Mouse (Mus musculus) CH12.LX (cell line): Measurements from ENCODE around the gene M6pr. TPM values are rescaled to one million over a fixed set of nuclear protein-coding genes. Genes with fewer than 3 reads are reported as not detected.

Source experiments
- DNase-seq: peaks from one replicate; pipeline ENCODE4 v3.0.0-alpha.2; 2013; ENCODE audit errors: extremely low read depth
- H3K27ac ChIP-seq: 2 replicates; pipeline ENCODE4 v1.5.1; 2012; ENCODE audit warnings: low read depth, mild to moderate bottlenecking, control low read depth, moderate library complexity; ENCODE audit not compliant: insufficient read depth
- H3K27me3 ChIP-seq: replicated peaks from 2 replicates; pipeline ENCODE3; 2012; ENCODE audit warnings: inconsistent platforms
- H3K36me3 ChIP-seq, 2 experiments: replicated peaks in 1 of 2; 2 replicates each; pipeline versions ENCODE3 to v1.6.1; 2012; ENCODE audit warnings: inconsistent platforms in 1 of 2, low read length in 1 of 2, mild to moderate bottlenecking in 1 of 2, mixed read lengths in 1 of 2, moderate library complexity in 1 of 2; ENCODE audit not compliant: control insufficient read depth in 1 of 2, insufficient read depth in 1 of 2
- H3K4me1 ChIP-seq, 2 experiments: 2 replicates each; pipeline ENCODE4 v1.6.1; 2012; ENCODE audit warnings: inconsistent platforms in 1 of 2, moderate library complexity in 1 of 2; ENCODE audit not compliant: insufficient read depth in 2 of 2, control insufficient read depth in 1 of 2
- H3K4me2 ChIP-seq: 2 replicates; pipeline ENCODE4 v1.6.1; 2012; ENCODE audit warnings: low read depth, mild to moderate bottlenecking, control low read depth; ENCODE audit not compliant: poor library complexity, insufficient read depth, severe bottlenecking
- H3K4me3 ChIP-seq, 3 experiments: fragments of 150-350 bp in 1 of 3; sonication (generic) in 1 of 3; replicated peaks in 1 of 3; 2 replicates each; pipeline versions ENCODE3 to v1.5.1; 2011 to 2012; ENCODE audit warnings: low read depth in 2 of 3, low read length in 2 of 3, mild to moderate bottlenecking in 2 of 3, moderate library complexity in 2 of 3, control low read depth in 1 of 3, improper control_type of control experiment in 1 of 3, inconsistent platforms in 1 of 3, mixed read lengths in 1 of 3; ENCODE audit not compliant: poor library complexity in 1 of 3
- H3K79me2 ChIP-seq: replicated peaks from 2 replicates; pipeline ENCODE4 v1.6.1; 2012; ENCODE audit warnings: mild to moderate bottlenecking, moderate library complexity; ENCODE audit not compliant: control insufficient read depth, poor library complexity, insufficient read depth, severe bottlenecking; ENCODE audit errors: extremely low read depth
- H3K9ac ChIP-seq: 2 replicates; pipeline ENCODE4 v1.6.1; 2012; ENCODE audit warnings: low read depth, mild to moderate bottlenecking, control low read depth, moderate library complexity; ENCODE audit not compliant: insufficient read depth
- H3K9me3 ChIP-seq: replicated peaks from 2 replicates; pipeline ENCODE3; 2012; ENCODE audit warnings: low read length, inconsistent platforms, mixed read lengths
- BHLHE40 ChIP-seq: IDR thresholded peaks from 2 replicates; pipeline ENCODE4 v1.6.1; 2011; ENCODE audit warnings: mild to moderate bottlenecking, low read depth, low read length, improper control_type of control experiment
- E2F4 ChIP-seq: IDR thresholded peaks from 2 replicates; pipeline ENCODE4 v1.6.1; 2011; ENCODE audit warnings: low read depth, low read length, improper control_type of control experiment; ENCODE audit not compliant: insufficient replicate concordance
- ELF1 ChIP-seq: IDR thresholded peaks from 2 replicates; pipeline ENCODE4 v1.6.1; 2014; ENCODE audit warnings: low read depth, mild to moderate bottlenecking, inconsistent platforms, low read length, improper control_type of control experiment
- MEF2A ChIP-seq: IDR thresholded peaks from 2 replicates; pipeline ENCODE4 v1.6.1; 2014; ENCODE audit warnings: low read depth, mild to moderate bottlenecking, inconsistent platforms, low read length, improper control_type of control experiment, borderline replicate concordance
- RAD21 ChIP-seq: IDR thresholded peaks from 2 replicates; pipeline ENCODE4 v1.6.1; 2011; ENCODE audit warnings: low read depth, mild to moderate bottlenecking, low read length, improper control_type of control experiment, moderate library complexity
- USF1 ChIP-seq: IDR thresholded peaks from 2 replicates; pipeline ENCODE4 v1.6.1; 2014; ENCODE audit warnings: low read depth, mild to moderate bottlenecking, inconsistent platforms, low read length, improper control_type of control experiment
- USF2 ChIP-seq: conservative IDR thresholded peaks from 2 replicates; pipeline ENCODE4 v1.6.1; 2011; ENCODE audit warnings: low read depth, low read length, improper control_type of control experiment
- ZKSCAN1 ChIP-seq: IDR thresholded peaks from 2 replicates; pipeline ENCODE4 v1.6.1; 2012; ENCODE audit warnings: low read depth, inconsistent platforms, low read length, improper control_type of control experiment, borderline replicate concordance
- ZMIZ1 ChIP-seq: IDR thresholded peaks from 2 replicates; pipeline ENCODE4 v1.6.1; 2012; ENCODE audit warnings: low read depth, mild to moderate bottlenecking, inconsistent platforms, low read length, improper control_type of control experiment
- ZNF384 ChIP-seq: IDR thresholded peaks from 2 replicates; pipeline ENCODE4 v1.6.1; 2012; ENCODE audit warnings: low read depth, low read length, improper control_type of control experiment, inconsistent platforms
- dilution Hi-C: fragments of 300-500 bp; cut with MboI; formaldehyde crosslinking; loops from 2 replicates; pipeline ENCODE4 v1.14.3; 2020; ENCODE audit warnings: low sequenced_read_pairs; ENCODE audit not compliant: extremely low pct_unique_long_range_greater_than_20kb, extremely low pct_ligation_motif_present
- in situ Hi-C: fragments of 300-500 bp; cut with MboI; formaldehyde crosslinking; loops from 3 replicates; pipeline ENCODE4 v1.14.3; 2019; ENCODE audit warnings: low sequenced_read_pairs, low pct_ligation_motif_present, low pct_unique_long_range_greater_than_20kb, mixed read lengths
- polyA plus RNA-seq: library from polyadenylated mRNA; unstranded; fragments of >175 nt; gene quantifications from 2 replicates; pipeline ENCODE4 v1.2.1, GENCODE M21; 2012; ENCODE audit warnings: low read depth; ENCODE audit not compliant: insufficient read length
- total RNA-seq, 2 experiments: library from RNA; depleted of rRNA; stranded (reverse); fragments of 300-350 nt in 1 of 2; fragments of >200 nt in 1 of 2; gene quantifications; 2 replicates each; pipeline ENCODE4 v1.2.3; 2012 to 2014

Gene M6pr
- total and polyA plus RNA-seq, 3 experiments, result 148 to 291 (median 228) TPM

GRCm38 (mm10) chr6:122282782-122283181 is 25.7 kb upstream of the M6pr start, which contains the start of gene Klrg1:
Gene Klrg1, minus strand, starts transcription at chr6:122282882.
- H3K36me3 ChIP-seq, result no peaks in the 10 kb centered on the region
- no peaks in the 10 kb centered on the region for H3K27me3 ChIP-seq
- TF ChIP-seq USF2, result no peak
- TF ChIP-seq, all 38 proteins: peak for 0
- no peaks in the 10 kb centered on the region for H3K79me2 ChIP-seq
- no peaks in the 10 kb centered on the region for H3K9me3 ChIP-seq
- no peak within 1 kb of the TSS for H3K27ac ChIP-seq
- in situ Hi-C loops, result no loop called here
- peaks cover 4 to 19% of the 10 kb centered on the region in 2 experiments for H3K4me1 ChIP-seq
- H3K4me3 ChIP-seq, result no peak within 1 kb of the TSS
- no peak within 1 kb of the TSS for H3K4me2 ChIP-seq
- dilution Hi-C loops, result no loop called here
- no peak within 1 kb of the TSS for H3K9ac ChIP-seq
- no peak for DNase-seq

DNA sequence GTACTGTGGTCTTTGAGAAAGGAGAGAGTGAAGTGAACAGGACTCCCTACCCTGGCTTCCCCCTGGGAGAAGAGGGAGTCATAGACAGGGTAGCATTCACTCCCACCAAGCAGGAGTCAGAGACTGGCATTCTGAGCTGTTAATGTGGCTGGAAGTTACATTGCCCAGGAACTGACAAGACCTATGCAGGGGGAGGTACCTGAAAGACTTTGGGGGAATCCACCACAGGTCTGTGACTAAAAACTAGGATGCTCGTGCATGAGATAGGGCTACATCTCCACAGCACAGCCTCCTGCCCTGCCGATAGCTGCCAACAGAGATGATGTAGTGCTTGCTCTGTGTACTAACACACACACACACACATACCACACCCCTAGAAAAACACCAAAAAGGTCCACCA is 25.1 kb upstream of the M6pr start:
- Histone ChIP-seq H3K27ac (no peak overlapping the region), H3K4me2 (no peak overlapping the region), H3K79me2 (no peaks in the 10 kb centered on the region), H3K27me3 (no peaks in the 10 kb centered on the region), H3K4me3 (no peak overlapping the region), H3K9me3 (no peaks in the 10 kb centered on the region), H3K4me1 (peaks cover 4 to 25% of the 10 kb centered on the region in 2 experiments), H3K9ac (no peak overlapping the region), H3K36me3 (no peaks in the 10 kb centered on the region)
- DNase-seq, result no peak
- TF ChIP-seq USF1, result no peak
- TF ChIP-seq MEF2A, result no peak
- TF ChIP-seq BHLHE40, result peak; percentile 46; the same call in 1 of the 2 replicates
- TF ChIP-seq E2F4, result no peak
- dilution Hi-C loops, result no loop called here
- in situ Hi-C loops, result no loop called here

- dilution Hi-C loops, result no loop called here
- no peak for DNase-seq
These were observed 24.2 kb upstream of the M6pr start for GRCm38 (mm10) chr6:122284304-122284703.

More at GRCm38 (mm10) chr6:122284304-122284703, 24.2 kb upstream of the M6pr start:
- no peaks in the 10 kb centered on the region for H3K36me3 ChIP-seq
- in situ Hi-C loops, result no loop called here
- H3K9ac ChIP-seq, result no peak overlapping the region
- no peaks in the 10 kb centered on the region for H3K79me2 ChIP-seq
- no peak overlapping the region for H3K27ac ChIP-seq
- no peaks in the 10 kb centered on the region for H3K27me3 ChIP-seq
- H3K4me2 ChIP-seq, result no peak overlapping the region
- H3K4me3 ChIP-seq, result no peak overlapping the region
- H3K9me3 ChIP-seq, result no peaks in the 10 kb centered on the region
- H3K4me1 ChIP-seq, result peaks cover 4 to 34% of the 10 kb centered on the region in 2 experiments
- no peak for TF ChIP-seq MEF2A
- no peak for TF ChIP-seq ZKSCAN1
- TF ChIP-seq USF2, result no peak
- TF ChIP-seq ZMIZ1, result no peak
- no peak for TF ChIP-seq RAD21
- no peak for TF ChIP-seq ZNF384
- no peak for TF ChIP-seq ELF1
